Comparison of ENCODE assay signal across 21 mouse cellular contexts in the genomic region with DNA sequence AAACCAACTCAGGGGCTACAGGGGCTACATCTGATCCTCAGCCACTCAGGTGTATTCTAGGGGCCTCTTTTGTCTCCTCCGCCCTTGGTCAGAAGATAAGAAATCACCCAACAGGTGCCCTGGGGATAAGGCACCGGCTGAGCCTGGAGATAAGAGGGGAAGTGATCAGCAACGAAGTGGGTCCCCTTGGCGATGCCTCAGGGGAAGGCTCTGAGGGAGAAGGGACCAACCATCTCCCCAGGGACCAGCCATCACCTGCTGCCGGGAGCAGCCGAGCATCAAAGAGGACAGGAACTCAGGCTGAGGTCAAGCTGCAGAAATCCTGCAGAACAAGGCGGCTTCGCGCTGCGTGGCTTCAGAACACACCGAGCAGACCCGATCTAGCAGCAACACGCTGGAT. TPM values are rescaled to one million over a fixed set of nuclear protein-coding genes. Genes with fewer than 3 reads are reported as not detected.
A peak's percentile ranks its signal among the peaks of the same experiment; 100 is the strongest.
DNase-seq lines count a peak whose midpoint lies in the region; ATAC-seq and TF ChIP-seq lines count a peak whose summit lies in the region.
"Had no signal": no experiment of that assay in that cellular context is flagged by ENCODE, and none has a peak within 500 bp of the region (broad histone marks: within the 10 kb centered on the region; RNA-seq: fewer than 3 reads in every experiment).

No protein-coding gene starts in this region.

- H3K27ac ChIP-seq in forebrain, embryonic 10.5 days = peak overlapping the region; percentile 26; the same call in 1 of the 2 replicates
- no peak overlapping the region for H3K27ac ChIP-seq in forebrain, embryonic 15.5 days (replicated peaks)
- no peak overlapping the region for H3K27ac ChIP-seq in thymus, adult 2 months (ENCODE audit: control insufficient read depth, insufficient read depth, low read length)
- H3K27ac ChIP-seq: embryonic facial prominence, embryonic 13.5 days; forebrain, embryonic 13.5 days; gastrocnemius, adult 2 months; heart, embryonic 13.5 days; hindbrain, embryonic 13.5 days; hindbrain, postnatal 0 days had no signal

- ATAC-seq in forebrain, embryonic 15.5 days (replicated peaks) = no peak
- ATAC-seq: forebrain, embryonic 13.5 days; hindbrain, postnatal 0 days had no signal

- peaks cover 6% of the 10 kb centered on the region; the same call in 1 of the 2 replicates for H3K9me3 ChIP-seq in forebrain, embryonic 10.5 days
- no peaks in the 10 kb centered on the region for H3K9me3 ChIP-seq in forebrain, embryonic 15.5 days
- H3K9me3 ChIP-seq: embryonic facial prominence, embryonic 13.5 days; forebrain, embryonic 13.5 days; hindbrain, embryonic 13.5 days had no signal

- WGBS in forebrain, embryonic 10.5 days = 76% methylated on average over 13 of the region's 13 CpGs
- 79% methylated on average over 13 of the region's 13 CpGs for WGBS in forebrain, embryonic 15.5 days
- 25% methylated on average over 13 of the region's 13 CpGs for WGBS in thymus, adult 2 months

- TF ChIP-seq CTCF in thymus, adult 2 months (IDR thresholded peaks at IDR 0.05; ENCODE audit: borderline replicate concordance, control insufficient read depth, extremely low read depth, insufficient read depth, low read length, poor library complexity) = no peak

- H3K36me3 ChIP-seq in forebrain, embryonic 10.5 days (replicated peaks) = no peaks in the 10 kb centered on the region
- no peaks in the 10 kb centered on the region for H3K36me3 ChIP-seq in forebrain, embryonic 15.5 days
- no peaks in the 10 kb centered on the region for H3K36me3 ChIP-seq in thymus, adult 2 months (ENCODE audit: control insufficient read depth, insufficient read depth, low read length)
- H3K36me3 ChIP-seq in splenic B cell, adult 2 months (ENCODE audit: control insufficient read depth, insufficient read depth, low read length, poor library complexity, severe bottlenecking) = no peaks in the 10 kb centered on the region
- H3K36me3 ChIP-seq: embryonic facial prominence, embryonic 13.5 days; heart, embryonic 13.5 days; hindbrain, embryonic 13.5 days had no signal

- H3K27me3 ChIP-seq in forebrain, embryonic 10.5 days (ENCODE audit: poor library complexity, severe bottlenecking) = no peaks in the 10 kb centered on the region
- no peaks in the 10 kb centered on the region for H3K27me3 ChIP-seq in forebrain, embryonic 15.5 days
- no peaks in the 10 kb centered on the region for H3K27me3 ChIP-seq in thymus, adult 2 months (ENCODE audit: control insufficient read depth, insufficient read depth, low read length)
- no peaks in the 10 kb centered on the region for H3K27me3 ChIP-seq in splenic B cell, adult 2 months (ENCODE audit: control insufficient read depth, insufficient read depth, low read length, poor library complexity, severe bottlenecking)
- H3K27me3 ChIP-seq: embryonic facial prominence, embryonic 13.5 days; forebrain, embryonic 13.5 days; hindbrain, embryonic 13.5 days had no signal

- no peak overlapping the region for H3K4me3 ChIP-seq in forebrain, embryonic 10.5 days
- no peak overlapping the region for H3K4me3 ChIP-seq in forebrain, embryonic 15.5 days
- no peak overlapping the region for H3K4me3 ChIP-seq in thymus, adult 2 months (ENCODE audit: control insufficient read depth, insufficient read depth, low read length)
- H3K4me3 ChIP-seq: embryonic facial prominence, embryonic 13.5 days; forebrain, embryonic 13.5 days; gastrocnemius, adult 2 months; heart, embryonic 13.5 days; hindbrain, embryonic 13.5 days had no signal

- no peak overlapping the region for H3K9ac ChIP-seq in forebrain, embryonic 15.5 days (replicated peaks)
- H3K9ac ChIP-seq: embryonic facial prominence, embryonic 13.5 days; forebrain, embryonic 13.5 days; heart, embryonic 13.5 days; hindbrain, embryonic 13.5 days had no signal

- H3K4me1 ChIP-seq in forebrain, embryonic 10.5 days = peaks cover 26% of the 10 kb centered on the region
- no peaks in the 10 kb centered on the region for H3K4me1 ChIP-seq in forebrain, embryonic 15.5 days
- H3K4me1 ChIP-seq in thymus, adult 2 months (replicated peaks; ENCODE audit: control insufficient read depth, insufficient read depth, low read length) = peaks cover 33% of the 10 kb centered on the region
- H3K4me1 ChIP-seq: forebrain, embryonic 13.5 days had no signal

- no peak for TF ChIP-seq POLR2A in thymus, adult 2 months (IDR thresholded peaks at IDR 0.05; ENCODE audit: control insufficient read depth, extremely low read depth, insufficient read depth, low read length, poor library complexity)

- H3K4me2 ChIP-seq in forebrain, embryonic 15.5 days (replicated peaks) = no peak overlapping the region
- H3K4me2 ChIP-seq: embryonic facial prominence, embryonic 13.5 days; forebrain, embryonic 13.5 days; heart, embryonic 13.5 days; hindbrain, embryonic 13.5 days had no signal

- no peak for DNase-seq in forebrain, embryonic 10.5 days (ENCODE audit: extremely low spot score, low spot score)
- peak; percentile 59 to 70 for DNase-seq in spleen, adult 18-20 months
- DNase-seq in spleen, postnatal 4 days (ENCODE audit: low spot score in 2 of 2) = no peak
- peak; percentile 30 for DNase-seq in thymus, postnatal 25 days
- DNase-seq in thymus, adult 2 months = no peak
- peak; percentile 76 for DNase-seq in splenic B cell, adult 2 months (ENCODE audit: low read depth, low spot score)
- DNase-seq in kidney, postnatal 4 days = no peak
- DNase-seq: adrenal gland, postnatal 10 days; cerebellum, adult 11-12 months; cerebellum, adult 9-10 months; cerebellum, postnatal 25 days; gastrocnemius, adult 2 months; gastrocnemius, postnatal 36 days; heart, adult 11 months; heart, postnatal 36 days had no signal

RNA-seq across cellular contexts. Expression of gene Id3, which starts 15.6 kb away (rescaled TPM):
- polyA plus RNA-seq in forebrain, embryonic 10.5 days (2016; fragmentation: Nextera tagmentation; extraction: Ambion mirVana) = 488 and 529 TPM in 2 replicates
- polyA plus RNA-seq in forebrain, embryonic 15.5 days (2015; fragmentation: Nextera tagmentation; extraction: Ambion mirVana) = 87.3 and 98.1 TPM in 2 replicates
- polyA plus RNA-seq in thymus, adult 2 months (2012; rRNA removed) = 312 and 357 TPM in 2 replicates

RNA-seq across cellular contexts. Expression of gene E2f2, which starts 44.5 kb away (rescaled TPM):
- 10.3 and 11.4 TPM in 2 replicates for polyA plus RNA-seq in forebrain, embryonic 10.5 days (2016; fragmentation: Nextera tagmentation; extraction: Ambion mirVana)
- 5.4 and 6.0 TPM in 2 replicates for polyA plus RNA-seq in forebrain, embryonic 15.5 days (2015; fragmentation: Nextera tagmentation; extraction: Ambion mirVana)
- 164 and 208 TPM in 2 replicates for polyA plus RNA-seq in thymus, adult 2 months (2012; rRNA removed)

Comparison
In these comparisons a context has a peak if more than half of its experiments do, and no peak if none do; other contexts are left out.
1. DNase-seq: peak in spleen, adult 18-20 months (2 of 2), thymus, postnatal 25 days (single experiment) and splenic B cell, adult 2 months (single experiment); none in forebrain, embryonic 10.5 days (single experiment), spleen, postnatal 4 days (0 of 2), thymus, adult 2 months (single experiment) and kidney, postnatal 4 days (0 of 2).
2. RNA of gene E2f2, which starts 44.5 kb away (polyA plus RNA-seq): 164 to 208 TPM in thymus, adult 2 months; 10.3 to 11.4 TPM in forebrain, embryonic 10.5 days and 5.4 to 6.0 TPM in forebrain, embryonic 15.5 days; every median in the first group is over 10 times any median in the second.